Mouse (Mus musculus) embryonic facial prominence, embryonic 13.5 days (tissue): ENCODE measurements around the gene Mast4. TPM values are rescaled to one million over a fixed set of nuclear protein-coding genes. Genes with fewer than 3 reads are reported as not detected.
A peak's percentile ranks its signal among the peaks of the same experiment; 100 is the strongest.

Experiments used
- ATAC-seq: fragments of 200-750 bp; cut with Nextera tagmentation; 2 replicates; pipeline ENCODE4 v1.8.0; 2017; ENCODE audit warnings: low read depth; ENCODE audit not compliant: insufficient number of reproducible peaks, insufficient read depth, low FRiP score, low TSS enrichment
- H3K27ac ChIP-seq: fragments of 300-500 bp; sonication (generic); 2 replicates; pipeline ENCODE4 v1.5.1; 2015; ENCODE audit warnings: moderate library complexity, mild to moderate bottlenecking, inconsistent platforms
- H3K27me3 ChIP-seq: fragments of 300-500 bp; sonication (generic); 2 replicates; pipeline ENCODE4 v1.6.1; 2015; ENCODE audit warnings: mild to moderate bottlenecking, inconsistent platforms
- H3K36me3 ChIP-seq: fragments of 300-500 bp; sonication (generic); 2 replicates; pipeline ENCODE4 v1.6.1; 2015; ENCODE audit warnings: mild to moderate bottlenecking, inconsistent platforms
- H3K4me1 ChIP-seq: fragments of 300-500 bp; sonication (generic); 2 replicates; pipeline ENCODE4 v1.6.1; 2015; ENCODE audit warnings: inconsistent platforms
- H3K4me2 ChIP-seq: fragments of 300-500 bp; sonication (generic); 2 replicates; pipeline ENCODE4 v1.6.1; 2015; ENCODE audit warnings: moderate library complexity, mild to moderate bottlenecking, inconsistent platforms
- H3K4me3 ChIP-seq: fragments of 300-500 bp; sonication (generic); 2 replicates; pipeline ENCODE4 v1.5.1; 2015; ENCODE audit warnings: mild to moderate bottlenecking, inconsistent platforms
- H3K9ac ChIP-seq: fragments of 300-500 bp; sonication (generic); 2 replicates; pipeline ENCODE4 v1.6.1; 2015; ENCODE audit warnings: mild to moderate bottlenecking, inconsistent platforms
- H3K9me3 ChIP-seq: fragments of 300-500 bp; sonication (generic); 2 replicates; pipeline ENCODE4 v1.6.1; 2016; ENCODE audit warnings: inconsistent platforms
- WGBS: fragments of 180-500 bp; shearing (Covaris S2); methylation state at CpG from one replicate; pipeline ENCODE4 v1.1.7; 2015; ENCODE audit warnings: mixed read lengths; 5-methylcytosine and 5-hydroxymethylcytosine counted together
- polyA plus RNA-seq: library from polyadenylated mRNA; unstranded; fragments of >200 nt; fragmentation: Nextera tagmentation; extraction: Ambion mirVana; gene quantifications from 2 replicates; pipeline ENCODE4 v1.2.1, GENCODE M21; 2015

The Mast4 gene
- polyA plus RNA-seq, 1 experiment from 2014 or later = 28.6 TPM

DNA sequence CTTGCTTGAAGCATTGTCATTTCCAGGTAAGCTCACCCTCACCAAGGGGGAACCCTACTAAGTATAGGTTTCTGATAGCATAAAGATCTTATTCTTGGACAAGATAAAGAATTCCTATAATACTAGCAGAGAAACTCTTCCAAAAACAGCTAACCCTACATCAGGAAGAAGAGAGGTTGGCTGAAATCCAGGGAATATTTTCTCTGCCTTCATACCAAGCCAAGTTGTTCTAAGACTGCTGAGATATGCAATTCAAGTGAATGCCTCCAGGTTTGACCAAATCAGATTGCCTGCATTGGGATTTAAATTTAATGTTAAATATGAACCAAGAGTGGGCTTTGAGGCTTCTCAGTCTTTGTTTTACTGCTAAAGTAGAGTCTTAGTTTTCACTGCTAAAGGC, 608.9 kb downstream of the Mast4 start:
- no peak overlapping the region for H3K4me3 ChIP-seq
- H3K4me2 ChIP-seq = no peak overlapping the region
- no peak overlapping the region for H3K9ac ChIP-seq
- no peak for ATAC-seq
- no peaks in the 10 kb centered on the region for H3K36me3 ChIP-seq
- H3K27ac ChIP-seq = no peak overlapping the region
- no peaks in the 10 kb centered on the region for H3K9me3 ChIP-seq
- no peaks in the 10 kb centered on the region for H3K27me3 ChIP-seq
- H3K4me1 ChIP-seq = no peaks in the 10 kb centered on the region

DNA sequence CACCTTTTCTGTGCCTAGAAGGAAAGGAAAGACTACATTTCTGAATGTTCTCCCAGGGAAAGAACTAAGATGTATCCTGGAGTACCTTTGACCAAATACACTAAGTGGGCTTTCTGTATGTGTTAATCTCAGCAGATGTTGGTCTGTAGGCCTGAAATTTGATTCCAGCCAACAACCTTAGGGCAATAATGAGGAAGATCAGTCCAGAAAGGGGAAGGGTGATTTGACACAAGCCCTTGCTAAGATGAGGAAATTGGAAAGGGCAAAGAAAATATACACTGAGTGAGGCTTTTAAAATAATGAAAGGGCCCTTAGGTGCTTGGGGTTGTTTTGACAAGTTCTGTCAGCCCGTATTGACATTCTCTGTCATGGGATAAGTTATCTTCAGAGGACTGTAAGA, 617.3 kb downstream of the Mast4 start:
- Histone ChIP-seq H3K4me3 (no peak overlapping the region), H3K27me3 (no peaks in the 10 kb centered on the region), H3K27ac (no peak overlapping the region), H3K4me2 (no peak overlapping the region), H3K9ac (no peak overlapping the region), H3K4me1 (no peaks in the 10 kb centered on the region), H3K36me3 (no peaks in the 10 kb centered on the region), H3K9me3 (no peaks in the 10 kb centered on the region)
- 32% methylated on average over 1 of the region's 1 CpGs for WGBS
- no peak for ATAC-seq

- no peak for ATAC-seq
- peaks cover 13% of the 10 kb centered on the region for H3K4me1 ChIP-seq
- no peak overlapping the region for H3K4me3 ChIP-seq
- H3K9ac ChIP-seq = no peak overlapping the region
- H3K9me3 ChIP-seq = no peaks in the 10 kb centered on the region
- no peak overlapping the region for H3K4me2 ChIP-seq
- no peaks in the 10 kb centered on the region for H3K27me3 ChIP-seq
- 81% methylated on average over 3 of the region's 3 CpGs for WGBS
- H3K36me3 ChIP-seq = no peaks in the 10 kb centered on the region
- H3K27ac ChIP-seq = no peak overlapping the region
Observed at GRCm38 (mm10) chr13:102700744-102701143, 633.6 kb downstream of the Mast4 start.

DNA sequence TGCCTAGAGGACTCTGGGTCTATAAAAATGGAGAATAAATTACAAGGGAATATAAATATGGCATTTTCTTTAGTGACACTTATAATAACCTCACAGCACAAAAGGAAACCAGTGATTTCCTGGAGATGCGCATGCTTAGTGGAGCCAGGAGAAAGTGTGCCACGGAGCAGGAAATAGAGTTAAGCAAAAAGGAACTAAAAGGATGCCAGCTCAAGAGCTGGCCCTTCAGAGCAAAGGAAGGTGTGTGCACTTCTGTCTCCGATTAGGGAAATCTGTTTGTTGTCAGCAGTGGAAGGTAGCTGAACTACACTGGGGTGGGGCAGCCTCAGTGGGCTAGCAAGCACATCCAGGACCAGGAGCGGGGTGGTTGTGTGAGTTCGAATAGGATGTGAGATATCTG, 634.1 kb downstream of the Mast4 start:
- Histone ChIP-seq H3K9me3 (no peaks in the 10 kb centered on the region), H3K36me3 (no peaks in the 10 kb centered on the region), H3K27me3 (no peaks in the 10 kb centered on the region), H3K4me1 (peaks cover 13% of the 10 kb centered on the region), H3K4me2 (no peak overlapping the region), H3K9ac (no peak overlapping the region), H3K4me3 (no peak overlapping the region), H3K27ac (no peak overlapping the region)
- 80% methylated on average over 5 of the region's 5 CpGs for WGBS
- ATAC-seq = no peak

- peak overlapping the region; percentile 51 for H3K4me2 ChIP-seq
- WGBS = 39% methylated on average over 14 of the region's 14 CpGs
- H3K27me3 ChIP-seq = no peaks in the 10 kb centered on the region
- peak overlapping the region; percentile 15; the same call in 1 of the 2 replicates for H3K4me3 ChIP-seq
- H3K9ac ChIP-seq = peak overlapping the region; percentile 58
- ATAC-seq = peak; percentile 37; the same call in 1 of the 2 replicates
- H3K27ac ChIP-seq = peak overlapping the region; percentile 60
- H3K36me3 ChIP-seq = no peaks in the 10 kb centered on the region
- no peaks in the 10 kb centered on the region for H3K9me3 ChIP-seq
- H3K4me1 ChIP-seq = peaks cover 13% of the 10 kb centered on the region
Observed at GRCm38 (mm10) chr13:102698751-102699323, 635.5 kb downstream of the Mast4 start.

GRCm38 (mm10) chr13:102698335-102698734, 636.0 kb downstream of the Mast4 start:
- WGBS = 23% methylated on average over 10 of the region's 10 CpGs
- Histone ChIP-seq H3K9me3 (no peaks in the 10 kb centered on the region), H3K27ac (peak overlapping the region; percentile 60), H3K4me1 (peaks cover 13% of the 10 kb centered on the region), H3K36me3 (no peaks in the 10 kb centered on the region), H3K4me3 (peak overlapping the region; percentile 15; the same call in 1 of the 2 replicates), H3K9ac (peak overlapping the region; percentile 58), H3K27me3 (no peaks in the 10 kb centered on the region), H3K4me2 (peak overlapping the region; percentile 51)
- no peak for ATAC-seq

DNA sequence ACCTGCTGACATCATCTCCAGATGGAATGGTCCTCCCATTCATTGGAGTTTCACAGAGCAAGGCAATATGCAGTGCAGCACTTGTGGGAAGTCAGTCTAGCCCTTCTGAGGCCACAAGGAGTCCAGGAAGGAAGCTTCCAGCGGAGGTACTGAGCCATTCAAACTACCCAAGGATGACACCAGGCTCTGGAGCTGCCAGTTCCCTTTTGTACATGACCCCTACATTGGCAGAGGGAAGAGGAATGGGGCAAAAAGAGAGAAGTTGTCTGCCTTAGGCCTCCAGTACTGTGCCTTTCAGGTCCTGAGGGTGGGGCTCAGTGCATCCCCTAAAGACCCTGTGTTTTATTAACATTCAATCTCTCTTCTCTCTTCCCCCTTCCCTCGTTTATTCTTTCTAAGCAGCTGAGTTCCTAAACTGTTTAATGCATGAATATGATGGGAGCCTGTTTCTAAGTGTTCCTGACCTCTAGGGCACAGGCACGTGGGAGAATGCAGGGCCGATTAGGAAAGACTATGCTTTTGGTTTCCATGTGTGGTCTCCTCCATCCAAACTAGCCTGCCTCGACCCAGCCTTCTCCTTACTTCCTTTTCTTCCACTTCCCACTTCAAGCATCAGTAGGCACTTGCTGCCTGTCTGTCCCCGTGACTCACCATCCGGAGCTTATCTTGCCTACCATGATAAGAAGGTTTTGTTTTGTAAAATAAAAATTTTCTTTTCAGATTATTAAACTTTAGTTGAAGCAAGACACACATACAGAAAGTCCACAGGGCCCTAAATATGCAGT, 639.0 kb downstream of the Mast4 start:
- Histone ChIP-seq H3K27ac (no peak overlapping the region), H3K27me3 (no peaks in the 10 kb centered on the region), H3K4me3 (no peak overlapping the region), H3K4me1 (peaks cover 13% of the 10 kb centered on the region), H3K9me3 (no peaks in the 10 kb centered on the region), H3K36me3 (no peaks in the 10 kb centered on the region), H3K9ac (no peak overlapping the region), H3K4me2 (no peak overlapping the region)
- 69% methylated on average over 7 of the region's 7 CpGs for WGBS
- ATAC-seq = no peak

GRCm38 (mm10) chr13:102694154-102694553, 640.1 kb downstream of the Mast4 start:
- Histone ChIP-seq H3K9ac (no peak overlapping the region), H3K27me3 (no peaks in the 10 kb centered on the region), H3K4me3 (no peak overlapping the region), H3K4me1 (peaks cover 12% of the 10 kb centered on the region), H3K4me2 (no peak overlapping the region), H3K27ac (no peak overlapping the region), H3K36me3 (no peaks in the 10 kb centered on the region), H3K9me3 (no peaks in the 10 kb centered on the region)
- 89% methylated on average over 7 of the region's 7 CpGs for WGBS
- no peak for ATAC-seq

DNA sequence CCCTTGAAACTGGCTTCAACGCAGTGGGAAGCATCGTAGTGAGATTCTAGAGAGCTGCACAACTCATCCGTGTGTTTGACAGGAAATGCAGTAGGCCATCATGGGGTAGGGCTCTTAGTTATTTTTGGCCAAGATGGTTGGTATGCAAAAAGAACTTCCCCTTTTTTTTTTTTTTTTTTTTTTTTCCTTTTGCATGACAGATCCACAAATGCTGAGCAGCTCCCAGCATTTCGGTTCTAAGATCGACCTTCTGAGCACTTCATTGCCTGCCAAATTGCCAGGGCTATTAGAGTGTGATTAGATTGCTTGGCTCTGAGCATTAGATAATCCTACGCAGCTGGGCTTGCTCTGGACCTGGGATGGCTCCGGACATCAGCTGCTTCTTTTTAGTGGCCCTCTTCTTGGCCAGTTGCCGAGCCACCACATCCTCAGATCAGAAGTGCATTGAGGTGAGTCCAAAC, 640.9 kb downstream of the Mast4 start, which contains the start of gene Cd180:
Cd180 (plus strand) TSS at position 218 of the 461 bp plus-strand sequence.
- no peak within 1 kb of the TSS for H3K4me2 ChIP-seq
- no peak for ATAC-seq
- peaks cover 4% of the 10 kb centered on the region; the same call in 1 of the 2 replicates for H3K4me1 ChIP-seq
- H3K4me3 ChIP-seq = no peak within 1 kb of the TSS
- no peak within 1 kb of the TSS for H3K9ac ChIP-seq
- no peaks in the 10 kb centered on the region for H3K36me3 ChIP-seq
- H3K27me3 ChIP-seq = no peaks in the 10 kb centered on the region
- WGBS = 76% methylated on average over 8 of the region's 8 CpGs
- no peak within 1 kb of the TSS for H3K27ac ChIP-seq
- no peaks in the 10 kb centered on the region for H3K9me3 ChIP-seq

DNA sequence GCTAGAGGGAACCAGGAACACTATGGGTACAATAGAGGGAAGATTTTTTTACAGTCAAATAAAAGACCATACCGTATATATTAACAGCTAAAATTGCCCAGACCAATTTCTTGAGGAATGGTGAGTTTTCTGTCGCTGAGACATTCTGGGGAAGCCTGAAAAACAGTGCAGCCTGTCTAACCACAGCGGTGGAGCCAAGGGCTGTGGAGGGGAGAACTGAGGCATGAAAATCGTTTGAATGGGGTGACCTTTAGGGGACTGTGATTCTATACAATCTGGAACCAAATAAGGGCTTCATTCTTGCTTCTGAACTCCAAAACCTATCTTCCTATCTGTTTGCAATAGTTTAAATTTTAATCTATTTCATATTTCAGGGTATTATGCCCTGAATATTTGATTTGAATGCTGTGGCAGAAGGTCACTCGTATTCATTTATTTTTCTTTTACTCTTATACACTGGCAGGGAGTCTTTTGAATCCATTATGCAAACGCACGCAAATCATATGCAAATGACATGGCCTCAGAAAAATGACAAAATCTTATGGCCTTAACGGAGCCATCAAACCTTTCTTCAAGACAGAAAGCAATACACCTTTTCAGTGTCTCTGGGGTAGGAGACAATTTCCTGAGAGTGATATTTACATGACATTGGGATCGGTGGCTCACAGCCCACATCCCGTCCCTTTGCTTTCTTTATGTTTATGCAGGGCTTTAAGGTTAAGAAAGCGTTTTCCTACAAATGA, 642.7 kb downstream of the Mast4 start:
- Histone ChIP-seq H3K27ac (no peak overlapping the region), H3K36me3 (no peaks in the 10 kb centered on the region), H3K9me3 (no peaks in the 10 kb centered on the region), H3K4me3 (no peak overlapping the region), H3K27me3 (no peaks in the 10 kb centered on the region), H3K9ac (no peak overlapping the region), H3K4me1 (no peaks in the 10 kb centered on the region), H3K4me2 (no peak overlapping the region)
- ATAC-seq = no peak
- 70% methylated on average over 11 of the region's 11 CpGs for WGBS

DNA sequence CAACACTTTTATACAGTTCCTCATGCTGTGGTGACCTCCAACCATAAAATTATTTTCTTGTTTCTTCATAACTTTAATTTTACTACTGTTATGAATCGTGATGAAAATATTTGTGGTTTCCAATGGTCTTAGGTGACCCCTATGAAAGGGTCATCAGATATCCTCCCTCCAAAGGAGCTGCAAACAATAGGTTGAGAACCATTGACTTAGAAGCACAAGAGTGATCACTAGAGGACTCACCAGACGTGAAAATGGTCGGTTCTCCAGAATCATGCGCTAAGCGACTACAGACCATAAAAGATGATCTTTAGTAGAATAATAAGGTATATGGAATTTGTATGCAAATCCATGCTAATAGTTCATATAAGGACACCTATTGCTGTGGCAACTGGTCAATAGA, 644.1 kb downstream of the Mast4 start:
- Histone ChIP-seq H3K27ac (no peak overlapping the region), H3K4me1 (no peaks in the 10 kb centered on the region), H3K4me3 (no peak overlapping the region), H3K9ac (no peak overlapping the region), H3K36me3 (no peaks in the 10 kb centered on the region), H3K9me3 (no peaks in the 10 kb centered on the region), H3K4me2 (no peak overlapping the region), H3K27me3 (no peaks in the 10 kb centered on the region)
- no peak for ATAC-seq
- 92% methylated on average over 5 of the region's 5 CpGs for WGBS
